Mouse (Mus musculus) common myeloid progenitor, adult 5-6 weeks (primary cell): Measurements from ENCODE around the gene Gpd1. TPM values are rescaled to one million over a fixed set of nuclear protein-coding genes. Genes with fewer than 3 reads are reported as not detected.
"Not testable (repeated sequence)": the region's sequence is repeated elsewhere in the genome, so short reads cannot be mapped to it uniquely, and the experiment has no call there.

Experiments used
- ATAC-seq: replicated peaks from 2 replicates; pipeline ENCODE4 v1.8.0; 2016; ENCODE audit warnings: low read depth, mild to moderate bottlenecking, moderate TSS enrichment, inconsistent platforms; ENCODE audit not compliant: poor library complexity, severe bottlenecking
- total RNA-seq: library from RNA; stranded (forward); fragments of 200-1000, 187-1606 nt; gene quantifications from 2 replicates; pipeline ENCODE4 v1.2.3, GENCODE M21; 2017

Gpd1 gene
- total RNA-seq, 1 experiment from 2014 or later: 0.46 TPM

- ATAC-seq: no peak
These were observed 16.9 kb upstream of the Gpd1 start for GRCm38 (mm10) chr15:99700219-99701106.

- ATAC-seq: not testable (repeated sequence)
These were observed 15.7 kb upstream of the Gpd1 start for GRCm38 (mm10) chr15:99701640-99701998.

- peak; percentile 86 for ATAC-seq
These were observed 15.1 kb upstream of the Gpd1 start, which contains the start of gene Smarcd1 for GRCm38 (mm10) chr15:99701999-99702900. Smarcd1 (plus strand) TSS chr15:99702129.

- ATAC-seq: no peak
These were observed 14.2 kb upstream of the Gpd1 start for GRCm38 (mm10) chr15:99703104-99703503.

- ATAC-seq: no peak
These were observed 13.7 kb upstream of the Gpd1 start for GRCm38 (mm10) chr15:99703676-99704040.

- no peak for ATAC-seq
These were observed 13.2 kb upstream of the Gpd1 start for GRCm38 (mm10) chr15:99704041-99704681.

- no peak for ATAC-seq
These were observed 12.4 kb upstream of the Gpd1 start for GRCm38 (mm10) chr15:99704881-99705280.

- ATAC-seq: peak; percentile 50
These were observed 11.8 kb upstream of the Gpd1 start, which contains the start of gene Gm17349 for GRCm38 (mm10) chr15:99705440-99706048. Gm17349 (minus strand) TSS chr15:99705490.

- no peak for ATAC-seq
These were observed 9.1 kb upstream of the Gpd1 start for GRCm38 (mm10) chr15:99708176-99708575.

GRCm38 (mm10) chr15:99710221-99711190 lies 6.8 kb upstream of the Gpd1 start:
- no peak for ATAC-seq

GRCm38 (mm10) chr15:99711491-99711890 lies 5.8 kb upstream of the Gpd1 start:
- ATAC-seq: no peak

GRCm38 (mm10) chr15:99712666-99713559 lies 4.4 kb upstream of the Gpd1 start:
- ATAC-seq: no peak

GRCm38 (mm10) chr15:99713569-99713968 lies 3.7 kb upstream of the Gpd1 start:
- no peak for ATAC-seq

GRCm38 (mm10) chr15:99714206-99714605 lies 3.1 kb upstream of the Gpd1 start:
- ATAC-seq: no peak

- ATAC-seq: peak; percentile 73
These were observed 2.5 kb upstream of the Gpd1 start for GRCm38 (mm10) chr15:99714858-99715257.

GRCm38 (mm10) chr15:99715361-99715865 lies 1.9 kb upstream of the Gpd1 start:
- peak; percentile 45; the same call in 1 of the 2 replicates for ATAC-seq

GRCm38 (mm10) chr15:99715982-99716746 lies 1.2 kb upstream of the Gpd1 start:
- no peak for ATAC-seq
